Comparison of ENCODE assay signal across 9 mouse cellular contexts in the genomic region with DNA sequence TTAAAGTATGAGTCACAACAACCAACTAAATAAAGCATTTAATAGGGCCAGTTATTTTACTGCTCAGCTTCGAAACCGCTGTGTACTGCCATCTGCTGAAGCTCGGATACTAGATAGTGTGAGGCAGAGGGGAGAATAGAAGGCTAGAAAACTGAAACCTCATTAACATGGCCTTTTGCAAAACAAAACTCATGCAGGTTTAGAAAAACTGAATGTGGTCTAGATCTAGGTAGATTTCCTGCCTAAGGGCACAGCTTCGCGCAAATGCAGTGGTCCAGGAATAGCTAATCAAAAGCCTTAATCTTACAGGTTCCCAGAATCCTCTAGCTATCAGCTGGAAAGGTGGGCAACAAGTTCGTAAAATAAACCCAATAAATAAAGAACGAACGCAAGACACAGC. TPM values are rescaled to one million over a fixed set of nuclear protein-coding genes. Genes with fewer than 3 reads are reported as not detected.
DNase-seq lines count a peak whose midpoint lies in the region; ATAC-seq and TF ChIP-seq lines count a peak whose summit lies in the region.
"Had no signal": no experiment of that assay in that cellular context is flagged by ENCODE, and none has a peak within 500 bp of the region (broad histone marks: within the 10 kb centered on the region; RNA-seq: fewer than 3 reads in every experiment).

No protein-coding gene starts in this region.

- TF ChIP-seq CTCF in heart, adult 2 months (IDR thresholded peaks at IDR 0.05), result no peak

- peak overlapping the region; percentile 76 for H3K9ac ChIP-seq in heart, adult 2 months (ENCODE audit: low read depth, low read length)
- peak overlapping the region; percentile 78 for H3K9ac ChIP-seq in forebrain, embryonic 16.5 days (replicated peaks; ENCODE audit: low read depth, low read length)

- H3K79me2 ChIP-seq in heart, adult 2 months (replicated peaks; ENCODE audit: control insufficient read depth, insufficient read depth, low read length), result no peaks in the 10 kb centered on the region
- peaks cover 26% of the 10 kb centered on the region for H3K79me2 ChIP-seq in macrophage (ENCODE audit: inconsistent target)

- no peak for TF ChIP-seq POLR2A in heart, adult 2 months (IDR thresholded peaks at IDR 0.05; ENCODE audit: insufficient read depth, low read depth, low read length)

- TF ChIP-seq EP300 in heart, adult 2 months (IDR thresholded peaks at IDR 0.05; ENCODE audit: insufficient read depth, low read depth, low read length), result no peak

- no peaks in the 10 kb centered on the region for H3K27me3 ChIP-seq in heart, adult 2 months (ENCODE audit: control insufficient read depth, insufficient read depth, low read length)
- no peaks in the 10 kb centered on the region for H3K27me3 ChIP-seq in forebrain, embryonic 16.5 days (replicated peaks; ENCODE audit: control insufficient read depth, insufficient read depth, low read length)
- H3K27me3 ChIP-seq: Patski had no signal

- peak overlapping the region; percentile 71 for H3K4me3 ChIP-seq in heart, adult 2 months
- peak overlapping the region; percentile 71 for H3K4me3 ChIP-seq in forebrain, embryonic 16.5 days (replicated peaks; ENCODE audit: low read length)
- peak overlapping the region; percentile 41 for H3K4me3 ChIP-seq in macrophage (ENCODE audit: inconsistent target)

- WGBS in heart, adult 2 months, result 13% methylated on average over 8 of the region's 8 CpGs
- 19% methylated on average over 8 of the region's 8 CpGs for WGBS in forebrain, embryonic 16.5 days
- WGBS in macrophage (ENCODE audit: missing documents), result 4% methylated on average over 7 of the region's 8 CpGs

- peak overlapping the region; percentile 92 for H3K27ac ChIP-seq in heart, adult 2 months
- H3K27ac ChIP-seq in forebrain, embryonic 16.5 days (ENCODE audit: low read length), result peak overlapping the region; percentile 91
- H3K27ac ChIP-seq in macrophage, result peak overlapping the region; percentile 47

- no peak for DNase-seq in heart, adult 2 months
- DNase-seq in heart, postnatal 25 days (ENCODE audit: low spot score), result no peak
- peak; percentile 45 for DNase-seq in CD4-positive, CD25-positive, alpha-beta regulatory T cell, adult 2 months (ENCODE audit: low read depth, low spot score)
- no peak for DNase-seq in left cerebral cortex, postnatal 4 days
- no peak for DNase-seq in urinary bladder, postnatal 4 days (ENCODE audit: low spot score in 2 of 2)

- H3K9me3 ChIP-seq in forebrain, embryonic 16.5 days (ENCODE audit: control insufficient read depth, low read length), result no peaks in the 10 kb centered on the region

- peak overlapping the region; percentile 81 for H3K4me2 ChIP-seq in forebrain, embryonic 16.5 days (ENCODE audit: low read length)

- H3K4me1 ChIP-seq in heart, adult 2 months (ENCODE audit: control insufficient read depth, insufficient read depth, low read length), result peaks cover 2% of the 10 kb centered on the region; the same call in 1 of the 2 replicates
- peaks cover 12% of the 10 kb centered on the region for H3K4me1 ChIP-seq in forebrain, embryonic 16.5 days (replicated peaks; ENCODE audit: control insufficient read depth, insufficient read depth, low read length)

- ATAC-seq in forebrain, embryonic 16.5 days, result no peak
- no peak for ATAC-seq in megakaryocyte-erythroid progenitor cell, adult 5-6 weeks (replicated peaks; ENCODE audit: low FRiP score, low TSS enrichment, poor library complexity, severe bottlenecking)

- no peaks in the 10 kb centered on the region for H3K36me3 ChIP-seq in heart, adult 2 months (ENCODE audit: control insufficient read depth, insufficient read depth, low read length)
- no peaks in the 10 kb centered on the region for H3K36me3 ChIP-seq in forebrain, embryonic 16.5 days (ENCODE audit: control insufficient read depth, insufficient read depth)
- H3K36me3 ChIP-seq in macrophage (ENCODE audit: inconsistent target), result peaks cover 20% of the 10 kb centered on the region; the same call in 1 of the 2 replicates

- intact Hi-C loops in heart, adult 2 months (cut with DNase I), result no loop called here
- intact Hi-C loops in heart, postnatal 25 days (cut with DNase I), result no loop called here
- intact Hi-C loops in left cerebral cortex, postnatal 4 days (cut with DNase I), result no loop called here

RNA-seq across cellular contexts. Expression of a gene that starts 0.7 kb away (rescaled TPM):
- total RNA-seq in heart, adult 2 months (2021), result 1 to 10 TPM in 1 of 2 experiments, under 1 TPM in 1; 0.89 to 1.0 TPM
- 0.92 and 0.94 TPM in 2 replicates for polyA plus RNA-seq in heart, adult 2 months (2012; rRNA removed)
- 1 to 10 TPM in 1 of 2 experiments, under 1 TPM in 1; 0.65 to 1.2 TPM for total RNA-seq in heart, postnatal 25 days (2021)
- polyA plus RNA-seq in forebrain, embryonic 16.5 days (2015; fragmentation: Nextera tagmentation; extraction: Ambion mirVana), result 5.0 and 6.9 TPM in 2 replicates
- 10 to 100 TPM; 11.1 to 60.9 (median 36.5) TPM for total RNA-seq in macrophage (2018; cell fraction: chromatin; rRNA removed)
- 1 to 10 TPM; 1.3 to 7.9 (median 4.4) TPM for total RNA-seq in macrophage (2018; cell fraction: cytosol; rRNA removed)
- total RNA-seq in macrophage (2018; cell fraction: nucleus; rRNA removed), result 10 to 100 TPM; 12.0 to 43.6 (median 28.5) TPM
- polyA plus RNA-seq in macrophage (2018), result 3.1 to 3.9 TPM (median 3.3 TPM) in 3 replicates
- 1.4 and 7.1 TPM in 2 replicates for total RNA-seq in megakaryocyte-erythroid progenitor cell, adult 5-6 weeks (2014; fragmentation: Nextera tagmentation)
- total RNA-seq in megakaryocyte-erythroid progenitor cell, adult 5-6 weeks (2017), result 5.2 and 9.3 TPM in 2 replicates
- 1 to 10 TPM; 4.1 to 4.7 TPM for total RNA-seq in left cerebral cortex, postnatal 4 days (2021)

RNA-seq across cellular contexts. Expression of a gene that starts 1.1 kb away (rescaled TPM):
- 10 to 100 TPM; 78.9 to 85.9 TPM for total RNA-seq in heart, adult 2 months (2021)
- polyA plus RNA-seq in heart, adult 2 months (2012; rRNA removed), result 18.9 and 46.2 TPM in 2 replicates
- total RNA-seq in heart, postnatal 25 days (2021), result 10 to 100 TPM; 76.8 to 80.7 TPM
- 60.6 and 64.9 TPM in 2 replicates for polyA plus RNA-seq in forebrain, embryonic 16.5 days (2015; fragmentation: Nextera tagmentation; extraction: Ambion mirVana)
- 10 to 100 TPM in 15 of 26 experiments, 1 to 10 TPM in 11; 4.1 to 28.2 (median 12.5) TPM for total RNA-seq in macrophage (2018; cell fraction: chromatin; rRNA removed)
- total RNA-seq in macrophage (2018; cell fraction: cytosol; rRNA removed), result 100 to 1,000 TPM; 110 to 263 (median 166) TPM
- 100 to 1,000 TPM in 1 of 26 experiments, 10 to 100 TPM in 25; 27.1 to 102 (median 48.1) TPM for total RNA-seq in macrophage (2018; cell fraction: nucleus; rRNA removed)
- 12.2 to 134 TPM (median 90.1 TPM) in 3 replicates for polyA plus RNA-seq in macrophage (2018)
- total RNA-seq in megakaryocyte-erythroid progenitor cell, adult 5-6 weeks (2014; fragmentation: Nextera tagmentation), result 4.1 TPM in 2 replicates
- total RNA-seq in megakaryocyte-erythroid progenitor cell, adult 5-6 weeks (2017), result 16.5 and 48.7 TPM in 2 replicates
- total RNA-seq in left cerebral cortex, postnatal 4 days (2021), result 100 to 1,000 TPM in 1 of 2 experiments, 10 to 100 TPM in 1; 96.9 to 106 TPM
